Mouse (Mus musculus) MEL (cell line): ENCODE results near the gene Magi2. TPM values are rescaled to one million over a fixed set of nuclear protein-coding genes. Genes with fewer than 3 reads are reported as not detected.

Source experiments
- DNase-seq: peaks from one replicate; pipeline ENCODE4 v3.0.0; 2011; ENCODE audit warnings: low read depth, low spot score
- H3K27ac ChIP-seq: 2 replicates; pipeline ENCODE4 v1.5.1; 2012; ENCODE audit warnings: low read depth, mild to moderate bottlenecking, control low read depth, low read length, moderate library complexity; ENCODE audit not compliant: control insufficient read depth
- H3K27me3 ChIP-seq, 2 experiments: fragments of 150-350 bp in 1 of 2; sonication (generic) in 1 of 2; 2 replicates each; pipeline ENCODE4 v1.6.1; 2012; ENCODE audit warnings: low read length in 2 of 2, mild to moderate bottlenecking in 2 of 2, improper control_type of control experiment in 1 of 2, moderate library complexity in 1 of 2; ENCODE audit not compliant: insufficient read depth in 2 of 2, control insufficient read depth in 1 of 2
- H3K36me3 ChIP-seq, 2 experiments: 2 replicates each; pipeline ENCODE4 v1.6.1; 2012 to 2014; ENCODE audit warnings: low read length in 2 of 2, improper control_type of control experiment in 1 of 2, inconsistent platforms in 1 of 2, mild to moderate bottlenecking in 1 of 2; ENCODE audit not compliant: insufficient read depth in 2 of 2, control insufficient read depth in 1 of 2
- H3K4me1 ChIP-seq, 2 experiments: fragments of 150-350 bp in 1 of 2; sonication (generic) in 1 of 2; 2 replicates each; pipeline ENCODE4 v1.6.1; 2012; ENCODE audit warnings: low read length in 2 of 2, improper control_type of control experiment in 1 of 2, mild to moderate bottlenecking in 1 of 2; ENCODE audit not compliant: insufficient read depth in 2 of 2, control insufficient read depth in 1 of 2
- H3K4me3 ChIP-seq, 2 experiments: fragments of 150-350 bp in 1 of 2; sonication (generic) in 1 of 2; 2 replicates each; pipeline ENCODE4 v1.5.1; 2012; ENCODE audit warnings: low read depth in 2 of 2, low read length in 2 of 2, mild to moderate bottlenecking in 2 of 2, moderate library complexity in 2 of 2, control low read depth in 1 of 2, improper control_type of control experiment in 1 of 2; ENCODE audit not compliant: control insufficient read depth in 1 of 2, insufficient read depth in 1 of 2
- H3K79me2 ChIP-seq: 2 replicates; pipeline ENCODE4 v1.6.1; 2012; ENCODE audit warnings: mild to moderate bottlenecking, low read length, moderate library complexity; ENCODE audit not compliant: control insufficient read depth, poor library complexity, insufficient read depth
- H3K9ac ChIP-seq: 2 replicates; pipeline ENCODE4 v1.6.1; 2012; ENCODE audit warnings: low read depth, mild to moderate bottlenecking, control low read depth, low read length, moderate library complexity; ENCODE audit not compliant: control insufficient read depth, poor library complexity, severe bottlenecking
- H3K9me3 ChIP-seq: fragments of 150-350 bp; sonication (generic); replicated peaks from 2 replicates; pipeline ENCODE4 v1.6.1; 2012; ENCODE audit warnings: mild to moderate bottlenecking, low read length, improper control_type of control experiment, moderate library complexity; ENCODE audit not compliant: insufficient read depth
- BHLHE40 ChIP-seq: IDR thresholded peaks from 2 replicates; pipeline ENCODE4 v1.6.1; 2012; ENCODE audit warnings: low read depth, mild to moderate bottlenecking, inconsistent platforms, low read length, improper control_type of control experiment, borderline replicate concordance
- CHD1 ChIP-seq: IDR thresholded peaks from 2 replicates; pipeline ENCODE4 v1.6.1; 2012; ENCODE audit warnings: low read depth, mild to moderate bottlenecking, inconsistent platforms, low read length, improper control_type of control experiment
- E2F4 ChIP-seq: IDR thresholded peaks from 2 replicates; pipeline ENCODE4 v1.6.1; 2011; ENCODE audit warnings: low read depth, low read length, improper control_type of control experiment, borderline replicate concordance
- GABPA ChIP-seq: IDR thresholded peaks from 2 replicates; pipeline ENCODE4 v1.6.1; 2012; ENCODE audit warnings: low read depth, mild to moderate bottlenecking, inconsistent platforms, low read length, improper control_type of control experiment, moderate library complexity
- JUND ChIP-seq: IDR thresholded peaks from 2 replicates; pipeline ENCODE4 v1.6.1; 2011; ENCODE audit warnings: low read depth, mild to moderate bottlenecking, improper control_type of control experiment, low read length
- KAT2A ChIP-seq: conservative IDR thresholded peaks from 2 replicates; pipeline ENCODE4 v1.6.1; 2012; ENCODE audit warnings: low read depth, low read length, improper control_type of control experiment, inconsistent platforms
- MAFK ChIP-seq: IDR thresholded peaks from 2 replicates; pipeline ENCODE4 v1.6.1; 2011; ENCODE audit warnings: low read depth, mild to moderate bottlenecking, low read length, improper control_type of control experiment, borderline replicate concordance
- MAX ChIP-seq: IDR thresholded peaks from 2 replicates; pipeline ENCODE4 v1.6.1; 2011; ENCODE audit warnings: low read length, improper control_type of control experiment
- UBTF ChIP-seq: IDR thresholded peaks from 2 replicates; pipeline ENCODE4 v1.6.1; 2012; ENCODE audit warnings: low read depth, mild to moderate bottlenecking, inconsistent platforms, low read length, improper control_type of control experiment, moderate library complexity, borderline replicate concordance; ENCODE audit not compliant: insufficient read depth
- USF1 ChIP-seq: IDR thresholded peaks from 2 replicates; pipeline ENCODE4 v1.6.1; 2014; ENCODE audit warnings: low read depth, mild to moderate bottlenecking, inconsistent platforms, low read length, improper control_type of control experiment, moderate library complexity
- ZMIZ1 ChIP-seq: IDR thresholded peaks from 2 replicates; pipeline ENCODE4 v1.6.1; 2012; ENCODE audit warnings: low read depth, mild to moderate bottlenecking, inconsistent platforms, low read length, improper control_type of control experiment, moderate library complexity
- ZNF384 ChIP-seq: IDR thresholded peaks from 2 replicates; pipeline ENCODE4 v1.6.1; 2012; ENCODE audit warnings: low read depth, mild to moderate bottlenecking, inconsistent platforms, low read length, improper control_type of control experiment
- polyA plus RNA-seq, 2 experiments: library from polyadenylated mRNA; stranded (reverse) in 1 of 2; unstranded in 1 of 2; fragments of >175 nt in 1 of 2; fragments of >200 nt in 1 of 2; gene quantifications; 2 replicates each; pipeline versions ENCODE4 v1.2.1 to v1.2.4; 2012; ENCODE audit warnings: low replicate concordance in 2 of 2, low read depth in 1 of 2; ENCODE audit not compliant: insufficient read length in 2 of 2, insufficient read depth in 1 of 2, missing spikeins in 1 of 2
- total RNA-seq: library from RNA; depleted of rRNA; stranded (reverse); fragments of 300-350 nt; gene quantifications from 2 replicates; pipeline ENCODE4 v1.2.3, GENCODE M21; 2012

The Magi2 gene
- total and polyA plus RNA-seq, 3 experiments: 0.46 to 0.47 TPM; not detected in 1

DNA sequence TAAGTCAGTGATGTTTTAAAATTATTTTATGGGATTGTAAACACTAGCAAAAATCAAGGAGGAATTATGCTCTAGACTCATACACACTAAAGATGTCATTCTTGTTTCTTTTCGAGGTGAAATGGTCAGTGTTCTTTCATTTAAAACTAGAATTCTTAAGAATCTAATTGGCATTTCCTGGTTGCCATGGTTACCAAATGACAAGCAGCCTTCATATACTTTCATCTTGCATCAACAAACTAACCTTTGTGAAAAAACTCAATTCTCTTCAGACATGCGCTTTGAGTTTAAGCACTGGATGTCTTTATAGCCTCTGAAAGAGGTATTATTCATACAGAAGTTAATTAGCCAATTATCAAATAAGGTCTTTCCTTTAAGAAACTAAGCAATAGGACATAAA lies 830.0 kb downstream of the Magi2 start:
- Histone ChIP-seq H3K27me3 (no peaks in the 10 kb centered on the region), H3K79me2 (no peaks in the 10 kb centered on the region), H3K36me3 (no peaks in the 10 kb centered on the region), H3K9ac (no peak overlapping the region), H3K9me3 (no peaks in the 10 kb centered on the region), H3K4me3 (no peak overlapping the region), H3K4me1 (no peaks in the 10 kb centered on the region), H3K27ac (no peak overlapping the region)
- TF ChIP-seq E2F4 (no peak), ZNF384 (no peak), CHD1 (no peak), MAFK (no peak)
- DNase-seq: no peak

DNA sequence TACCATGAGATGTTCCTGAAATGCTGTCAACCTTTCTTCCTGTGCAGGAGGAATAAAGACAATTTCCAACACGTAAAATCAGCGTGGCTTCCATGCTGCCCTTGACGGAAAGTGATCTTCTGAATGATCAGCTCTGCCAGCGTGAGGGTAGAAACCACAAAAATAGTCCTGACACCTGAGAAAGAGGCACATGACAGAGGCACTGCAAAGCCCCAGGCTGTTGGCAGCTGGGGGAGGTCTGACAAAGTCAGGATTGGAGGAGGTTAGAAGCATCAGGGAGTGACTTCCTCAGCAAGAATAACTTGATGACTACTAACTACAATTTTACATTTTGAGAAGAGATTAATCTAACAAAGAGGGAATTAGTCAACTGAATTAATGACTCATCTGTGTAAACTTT lies 835.2 kb downstream of the Magi2 start:
- Histone ChIP-seq H3K27ac (no peak overlapping the region), H3K9ac (no peak overlapping the region), H3K9me3 (no peaks in the 10 kb centered on the region), H3K79me2 (no peaks in the 10 kb centered on the region; the same call in 1 of the 2 replicates), H3K4me1 (no peaks in the 10 kb centered on the region), H3K27me3 (no peaks in the 10 kb centered on the region), H3K36me3 (no peaks in the 10 kb centered on the region), H3K4me3 (no peak overlapping the region)
- TF ChIP-seq JUND (no peak), KAT2A (no peak)
- no peak for DNase-seq

DNA sequence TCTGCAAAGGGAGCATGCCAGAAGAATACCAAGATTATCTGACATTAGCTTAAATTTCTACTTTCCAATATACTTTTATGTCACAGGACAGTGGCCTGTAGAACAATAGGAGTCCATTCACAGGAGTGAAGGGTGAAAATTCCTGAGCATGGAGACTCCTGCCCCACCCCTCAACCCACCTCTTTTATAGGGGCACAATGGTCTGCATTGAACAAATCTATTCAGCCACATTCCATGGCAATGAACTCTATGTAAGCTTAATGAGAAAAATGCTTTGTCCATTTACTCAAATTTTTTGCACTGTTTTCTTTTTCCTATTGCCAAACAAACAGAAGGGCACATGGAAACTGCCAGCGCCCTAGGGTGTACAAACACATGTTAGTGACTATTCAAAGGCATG lies 838.2 kb downstream of the Magi2 start:
- H3K27me3 ChIP-seq: no peaks in the 10 kb centered on the region
- DNase-seq: no peak
- TF ChIP-seq UBTF (no peak), ZNF384 (no peak)
- H3K79me2 ChIP-seq: no peaks in the 10 kb centered on the region; the same call in 1 of the 2 replicates
- H3K4me3 ChIP-seq: no peak overlapping the region
- H3K4me1 ChIP-seq: no peaks in the 10 kb centered on the region
- H3K27ac ChIP-seq: no peak overlapping the region
- H3K36me3 ChIP-seq: no peaks in the 10 kb centered on the region
- H3K9me3 ChIP-seq: no peaks in the 10 kb centered on the region
- no peak overlapping the region for H3K9ac ChIP-seq

DNA sequence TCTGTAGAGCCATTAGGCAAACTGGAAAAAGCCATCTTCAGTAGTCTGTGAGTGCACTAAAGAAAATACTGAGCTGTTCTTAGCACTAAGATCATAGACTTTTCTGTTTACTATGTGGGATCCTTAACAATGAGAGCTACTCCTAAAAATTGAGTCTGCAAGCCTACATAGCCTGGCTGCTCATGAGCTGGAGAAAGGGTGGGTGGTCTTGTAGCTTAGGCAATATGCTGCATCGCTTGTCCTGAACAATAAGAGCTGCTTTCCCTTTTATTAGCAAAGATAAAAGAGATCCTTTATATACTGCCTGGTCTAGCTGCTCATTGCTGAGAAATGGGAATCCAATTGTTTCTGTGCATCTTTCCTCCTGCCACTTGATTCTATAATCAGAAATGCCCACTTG lies 841.7 kb downstream of the Magi2 start:
- Histone ChIP-seq H3K27ac (no peak overlapping the region), H3K36me3 (no peaks in the 10 kb centered on the region), H3K9ac (no peak overlapping the region), H3K4me3 (no peak overlapping the region), H3K4me1 (no peaks in the 10 kb centered on the region), H3K79me2 (no peaks in the 10 kb centered on the region; the same call in 1 of the 2 replicates), H3K9me3 (no peaks in the 10 kb centered on the region), H3K27me3 (no peaks in the 10 kb centered on the region)
- no peak for TF ChIP-seq GABPA
- TF ChIP-seq MAX: no peak
- TF ChIP-seq E2F4: no peak
- TF ChIP-seq CHD1: no peak
- TF ChIP-seq USF1: no peak
- TF ChIP-seq ZMIZ1: no peak
- no peak for TF ChIP-seq BHLHE40
- DNase-seq: no peak
